Mouse (Mus musculus): ENCODE data around the gene Inpp1.

The Inpp1 gene

DNA sequence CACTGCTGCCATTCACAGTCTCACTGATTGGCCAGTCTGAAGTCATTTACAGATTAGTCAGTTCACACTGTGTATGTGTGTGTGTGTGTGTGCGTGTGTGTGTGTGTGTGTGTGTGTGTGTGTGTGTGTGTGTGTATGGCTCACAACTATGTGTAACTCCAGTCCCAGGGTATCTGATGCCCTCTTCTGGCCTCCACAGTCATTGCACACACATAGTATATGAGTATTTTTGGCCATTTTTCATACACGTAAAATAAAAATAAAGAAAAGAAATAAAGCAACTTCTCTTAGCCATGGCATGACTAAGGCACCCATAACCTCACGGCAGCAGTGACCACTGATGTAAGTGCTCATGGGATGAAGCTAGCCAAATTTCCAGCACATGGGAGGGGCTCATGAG lies 23.8 kb downstream of the Inpp1 start:
- no peak for DNase-seq (ENCODE audit: low spot score in 2 of 2)

- no peak for DNase-seq (ENCODE audit: low spot score in 2 of 2)
Observed at GRCm38 (mm10) chr1:52792701-52793100, 24.8 kb downstream of the Inpp1 start.

DNA sequence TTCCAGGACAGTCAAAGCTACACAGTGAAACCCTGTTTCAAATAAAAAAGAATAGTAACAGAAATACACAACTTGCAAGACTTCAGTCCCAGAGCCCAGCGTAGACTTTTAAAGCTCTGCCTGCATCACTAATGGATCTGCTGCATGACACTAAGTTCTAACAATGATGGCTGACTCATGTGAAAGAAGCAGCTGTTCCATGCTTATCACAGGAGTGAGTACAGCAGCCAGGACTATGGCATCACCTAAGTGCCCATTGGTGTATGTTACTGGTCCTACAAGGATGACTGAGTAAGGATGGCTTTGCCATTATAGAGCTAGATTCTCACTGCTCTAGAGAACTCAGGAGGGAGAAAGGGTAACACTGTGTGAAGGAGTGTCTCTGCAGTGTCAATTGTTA lies 30.2 kb downstream of the Inpp1 start:
- no peak for DNase-seq (ENCODE audit: low spot score in 2 of 2)

- no peak for DNase-seq (ENCODE audit: low spot score in 2 of 2)
Observed at GRCm38 (mm10) chr1:52765176-52766111, 52.0 kb downstream of the Inpp1 start.

DNA sequence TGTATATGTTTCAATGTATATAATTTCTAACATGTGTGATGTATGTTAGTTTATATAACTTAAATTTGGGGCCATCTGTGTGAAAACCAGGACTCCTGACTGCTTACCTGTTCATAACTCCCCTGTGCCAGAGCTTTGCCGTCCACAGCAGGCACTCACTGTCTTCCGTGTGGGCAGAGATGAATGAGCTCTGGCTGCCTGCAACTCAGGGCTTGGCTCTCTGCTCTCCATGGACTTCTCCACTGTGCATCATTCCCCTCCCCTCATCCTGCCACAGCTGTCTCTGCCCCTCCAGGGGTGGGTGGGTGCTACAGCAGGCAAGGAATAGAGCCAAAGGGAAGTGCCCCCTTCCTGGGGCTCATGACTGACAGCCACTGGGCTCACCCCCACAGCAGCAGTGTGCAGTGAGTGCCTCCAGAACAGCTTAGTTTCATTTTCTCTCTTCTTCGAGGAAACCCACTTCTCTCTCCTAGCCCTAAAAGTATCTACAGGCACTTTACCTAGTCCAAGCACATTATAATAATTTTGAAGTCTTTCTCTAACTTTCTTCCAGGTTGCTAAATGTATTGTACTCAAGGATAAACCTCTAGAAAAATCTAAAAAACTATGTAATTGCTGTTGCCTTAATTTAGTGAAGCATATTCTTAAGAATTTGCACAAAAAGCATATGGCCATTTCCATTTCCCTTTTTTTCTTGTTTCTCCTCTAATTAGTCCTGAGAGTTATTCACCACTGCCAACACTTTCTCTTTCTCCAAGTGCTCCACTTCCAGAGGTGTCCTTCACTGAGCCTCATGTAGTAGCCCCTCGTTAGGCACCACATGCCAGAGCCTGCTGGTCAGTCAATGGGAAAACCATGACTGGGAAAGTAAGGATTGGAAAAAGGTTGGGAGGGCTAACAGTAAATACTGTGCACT lies 53.3 kb downstream of the Inpp1 start:
- DNase-seq (ENCODE audit: low spot score in 2 of 2) = no peak

DNA sequence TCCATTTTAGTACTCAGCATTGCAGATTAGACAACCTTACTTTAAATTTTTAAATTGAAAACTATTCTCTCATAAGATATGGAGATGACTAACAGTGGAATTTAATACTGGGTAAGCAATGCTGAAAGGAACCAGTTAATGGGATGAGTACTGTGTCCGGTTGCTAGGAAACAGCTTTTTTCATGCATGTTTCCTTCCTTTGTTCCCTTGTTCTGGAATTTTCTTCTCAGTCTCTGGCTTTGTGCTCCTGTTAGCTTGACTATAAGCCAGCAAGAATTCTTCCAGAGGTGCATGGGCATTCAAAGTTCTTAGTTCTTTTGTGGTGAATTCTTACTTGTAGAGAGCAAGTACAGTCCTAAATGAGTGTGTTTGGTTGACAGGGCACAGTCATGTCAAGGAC lies 59.3 kb downstream of the Inpp1 start:
- no peak for DNase-seq (ENCODE audit: low spot score in 2 of 2)

DNA sequence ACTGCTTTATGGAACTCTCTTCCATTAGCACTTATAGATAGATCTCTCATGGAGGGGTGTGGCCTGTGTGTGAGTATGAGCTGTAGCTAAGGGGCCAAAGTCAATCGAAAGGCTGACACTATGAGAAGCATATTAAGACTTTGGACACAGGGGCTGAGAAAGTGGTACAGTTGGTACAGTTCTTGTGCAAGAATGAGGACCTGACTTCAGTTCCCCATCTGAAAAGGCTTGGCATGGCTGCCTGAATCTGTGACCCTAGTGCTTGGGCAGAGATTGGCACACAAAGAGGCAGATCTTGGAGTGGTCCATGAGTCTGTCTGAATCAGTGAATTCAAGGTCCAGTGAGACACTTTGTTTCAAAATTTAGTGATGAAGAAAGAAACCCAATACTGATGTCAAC lies 63.2 kb downstream of the Inpp1 start:
- no peak for DNase-seq (ENCODE audit: low spot score in 2 of 2)

DNA sequence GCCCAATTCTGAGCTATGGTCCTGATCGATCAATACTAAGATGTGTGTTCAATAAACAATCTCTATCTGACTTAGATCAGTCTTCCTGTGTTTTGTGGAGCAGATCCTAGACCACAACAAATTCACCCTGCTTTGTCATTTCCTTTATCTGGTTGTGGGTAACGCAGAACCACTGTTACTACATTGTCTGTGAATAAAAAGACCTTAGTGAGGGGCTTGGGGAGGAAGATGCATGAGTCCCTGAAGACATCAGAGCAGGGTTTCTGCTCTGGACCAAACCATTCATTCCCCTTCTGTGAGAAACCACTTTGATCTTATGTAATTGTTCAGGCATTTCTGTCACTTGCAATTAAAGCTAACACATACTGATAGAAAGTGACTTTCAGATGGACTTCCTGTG lies 63.7 kb downstream of the Inpp1 start:
- DNase-seq (ENCODE audit: low spot score in 2 of 2) = no peak

DNA sequence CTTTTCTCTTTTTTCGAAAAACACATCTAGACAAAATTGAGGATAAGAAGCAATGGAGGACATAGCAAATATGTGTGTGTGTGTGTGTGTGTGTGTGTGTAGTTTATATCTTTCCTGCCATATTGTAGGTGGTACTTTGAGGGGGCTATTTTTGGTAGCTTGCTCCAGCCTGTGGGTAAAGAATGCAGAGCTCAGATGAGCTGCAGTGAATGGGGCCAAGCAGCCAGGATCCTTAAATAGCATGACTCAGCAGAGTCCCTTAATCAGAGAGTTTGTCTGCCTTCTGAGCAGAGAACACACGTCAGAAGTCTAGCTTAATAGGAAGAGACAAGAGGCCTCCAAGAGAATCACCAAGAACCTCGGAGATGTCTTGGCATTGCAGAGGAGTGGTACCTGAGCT lies 64.8 kb downstream of the Inpp1 start:
- DNase-seq (ENCODE audit: low spot score in 2 of 2) = no peak

- DNase-seq (ENCODE audit: low spot score in 2 of 2) = no peak
Observed at GRCm38 (mm10) chr1:52751634-52752033, 65.9 kb downstream of the Inpp1 start.

GRCm38 (mm10) chr1:52749978-52750377 lies 67.5 kb downstream of the Inpp1 start:
- no peak for DNase-seq (ENCODE audit: low spot score in 2 of 2)

DNA sequence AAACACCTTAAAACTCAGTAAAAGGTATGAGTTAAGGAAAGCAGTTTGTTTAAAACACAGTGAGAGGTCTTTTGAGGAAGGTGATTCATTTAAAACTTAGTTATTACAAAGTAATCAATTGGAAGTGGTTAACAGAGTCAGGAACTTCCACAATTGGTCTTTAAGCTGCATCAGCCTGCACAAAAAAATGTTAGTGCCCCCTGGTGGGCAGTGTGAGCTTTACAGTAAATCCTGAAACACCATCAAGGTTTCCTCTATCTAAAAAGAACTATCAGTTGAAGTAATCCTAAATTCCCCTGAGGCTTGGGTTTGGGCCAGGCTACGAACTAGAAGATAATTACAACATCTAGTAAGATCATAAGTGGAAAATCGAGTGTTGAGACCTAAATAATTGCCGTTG lies 69.2 kb downstream of the Inpp1 start:
- DNase-seq (ENCODE audit: low spot score in 2 of 2) = peak; percentile 11 to 34

DNA sequence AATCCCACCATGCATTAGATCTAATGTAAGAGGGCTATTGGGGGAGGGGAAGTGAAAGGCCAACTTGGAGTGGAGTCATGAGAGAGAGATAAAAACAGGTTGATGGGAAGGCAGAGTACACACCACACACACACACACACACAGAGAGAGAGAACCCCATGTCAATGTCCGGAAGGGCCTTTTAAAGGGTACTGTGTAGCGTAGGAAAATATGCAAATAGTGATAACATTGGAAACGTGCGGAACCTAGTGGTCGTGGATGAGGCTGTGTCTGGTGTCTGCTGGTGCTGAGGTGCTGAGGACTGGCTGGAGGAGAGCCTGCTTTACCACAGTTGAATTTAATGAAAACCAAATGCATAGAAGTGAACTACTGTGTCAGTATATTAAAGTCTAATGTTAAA lies 74.9 kb downstream of the Inpp1 start:
- DNase-seq (ENCODE audit: low spot score in 2 of 2) = no peak

Data from urinary bladder, adult 18-20 months (tissue).